Mouse (Mus musculus) T-helper 17 cell (primary cell): ENCODE measurements around the gene Enthd1.

ENCODE experiments used
- in situ Hi-C, 2 experiments: fragments of 300-600 bp; cut with MboI, MseI; formaldehyde crosslinking; loops; 1 replicate in 1 of 2; 2 replicates in 1 of 2; pipeline ENCODE4 v1.15.1; 2025; ENCODE audit warnings: high pct_unique_total_duplicates in 2 of 2

Gene Enthd1

GRCm38 (mm10) chr15:80565106-80565665 is at the start of gene Enthd1:
TSS of gene Enthd1 (minus strand) at chr15:80565156.
- in situ Hi-C loops, result loop anchor here in 1 of 2 experiments (5.0 to 10.0 kb wide), 2 partner anchors 47 to 240 kb away; no protein-coding TSS in a partner anchor

GRCm38 (mm10) chr15:80613904-80614303 is 48.9 kb upstream of the Enthd1 start:
- in situ Hi-C loops, result loop anchor here in 1 of 2 experiments (5.0 kb wide), 1 partner anchor 47 kb away; the partner anchor contains the start of gene Enthd1

- in situ Hi-C loops, result loop anchor here in 1 of 2 experiments (5.0 kb wide), 1 partner anchor 44 kb away; the partner anchor contains the start of gene Enthd1
Observed at GRCm38 (mm10) chr15:80611478-80611877, 46.5 kb upstream of the Enthd1 start.

GRCm38 (mm10) chr15:80610335-80610734 is 45.4 kb upstream of the Enthd1 start:
- in situ Hi-C loops, result loop anchor here in 1 of 2 experiments (5.0 kb wide), 1 partner anchor 43 kb away; the partner anchor contains the start of gene Enthd1

- in situ Hi-C loops, result no loop called here
Observed at GRCm38 (mm10) chr15:80607970-80608369, 43.0 kb upstream of the Enthd1 start.

- in situ Hi-C loops, result no loop called here
Observed at GRCm38 (mm10) chr15:80604026-80604425, 39.1 kb upstream of the Enthd1 start.

GRCm38 (mm10) chr15:80602487-80602886 is 37.5 kb upstream of the Enthd1 start:
- in situ Hi-C loops, result no loop called here

GRCm38 (mm10) chr15:80601456-80601855 is 36.5 kb upstream of the Enthd1 start:
- in situ Hi-C loops, result no loop called here

GRCm38 (mm10) chr15:80599843-80600242 is 34.9 kb upstream of the Enthd1 start:
- in situ Hi-C loops, result loop anchor here in 1 of 2 experiments (10.0 to 25.0 kb wide), 2 partner anchors 575 to 2013 kb away; partner anchors contain the start of gene Cyth4

- in situ Hi-C loops, result loop anchor here in 1 of 2 experiments (10.0 to 25.0 kb wide), 2 partner anchors 574 to 2012 kb away; partner anchors contain the start of gene Cyth4
Observed at GRCm38 (mm10) chr15:80599213-80599750, 34.3 kb upstream of the Enthd1 start.

GRCm38 (mm10) chr15:80598750-80599149 is 33.8 kb upstream of the Enthd1 start:
- in situ Hi-C loops, result loop anchor here in 1 of 2 experiments (10.0 to 25.0 kb wide), 2 partner anchors 574 to 2011 kb away; partner anchors contain the start of gene Cyth4

- in situ Hi-C loops, result loop anchor here in 1 of 2 experiments (10.0 to 25.0 kb wide), 2 partner anchors 569 to 2007 kb away; partner anchors contain the start of gene Cyth4
Observed at GRCm38 (mm10) chr15:80593877-80594276, 28.9 kb upstream of the Enthd1 start.

- in situ Hi-C loops, result loop anchor here in 1 of 2 experiments (10.0 to 25.0 kb wide), 2 partner anchors 568 to 2005 kb away; partner anchors contain the start of gene Cyth4
Observed at GRCm38 (mm10) chr15:80592737-80593136, 27.8 kb upstream of the Enthd1 start.

GRCm38 (mm10) chr15:80590641-80591040 is 25.7 kb upstream of the Enthd1 start:
- in situ Hi-C loops, result loop anchor here in 1 of 2 experiments (10.0 to 25.0 kb wide), 2 partner anchors 566 to 2003 kb away; partner anchors contain the start of gene Cyth4

- in situ Hi-C loops, result loop anchor here in 1 of 2 experiments (25.0 kb wide), 1 partner anchor 1999 kb away; the partner anchor contains the start of gene Cyth4
Observed at GRCm38 (mm10) chr15:80586296-80586695, 21.3 kb upstream of the Enthd1 start.

- in situ Hi-C loops, result loop anchor here in 1 of 2 experiments (25.0 kb wide), 1 partner anchor 1996 kb away; the partner anchor contains the start of gene Cyth4
Observed at GRCm38 (mm10) chr15:80582581-80583495, 17.9 kb upstream of the Enthd1 start.

GRCm38 (mm10) chr15:80580585-80580984 is 15.6 kb upstream of the Enthd1 start:
- in situ Hi-C loops, result loop anchor here in 1 of 2 experiments (25.0 kb wide), 1 partner anchor 1993 kb away; the partner anchor contains the start of gene Cyth4

GRCm38 (mm10) chr15:80579121-80579520 is 14.2 kb upstream of the Enthd1 start:
- in situ Hi-C loops, result loop anchor here in 1 of 2 experiments (25.0 kb wide), 1 partner anchor 1992 kb away; the partner anchor contains the start of gene Cyth4

GRCm38 (mm10) chr15:80577166-80577960 is 12.4 kb upstream of the Enthd1 start:
- in situ Hi-C loops, result loop anchor here in 1 of 2 experiments (25.0 kb wide), 1 partner anchor 1990 kb away; the partner anchor contains the start of gene Cyth4
